Mouse (Mus musculus) hindbrain, embryonic 11.5 days (tissue): Measurements from ENCODE around the gene Omd. TPM values are rescaled to one million over a fixed set of nuclear protein-coding genes. Genes with fewer than 3 reads are reported as not detected.

Source experiments
- ATAC-seq: fragments of 200-750 bp; cut with Nextera tagmentation; 2 replicates; pipeline ENCODE4 v1.8.0; 2017; ENCODE audit warnings: mild to moderate bottlenecking, moderate TSS enrichment, moderate library complexity; ENCODE audit not compliant: low FRiP score
- DNase-seq: peaks from one replicate; pipeline ENCODE4 v3.0.0-alpha.2; 2015; ENCODE audit warnings: low spot score
- H3K27ac ChIP-seq: fragments of 300-500 bp; sonication (generic); 2 replicates; pipeline ENCODE4 v1.5.1; 2014; ENCODE audit warnings: mild to moderate bottlenecking, low read depth, low read length
- H3K27me3 ChIP-seq: fragments of 300-500 bp; sonication (generic); 2 replicates; pipeline ENCODE4 v1.6.1; 2014; ENCODE audit warnings: mild to moderate bottlenecking, low read length, moderate library complexity, mixed read lengths; ENCODE audit not compliant: control insufficient read depth, insufficient read depth
- H3K36me3 ChIP-seq: fragments of 300-500 bp; sonication (generic); 2 replicates; pipeline ENCODE4 v1.6.1; 2014; ENCODE audit warnings: mild to moderate bottlenecking, low read length, moderate library complexity, mixed read lengths; ENCODE audit not compliant: control insufficient read depth, insufficient read depth
- H3K4me1 ChIP-seq: fragments of 300-500 bp; sonication (generic); replicated peaks from 2 replicates; pipeline ENCODE4 v1.6.1; 2014; ENCODE audit warnings: low read length, mixed read lengths; ENCODE audit not compliant: control insufficient read depth, insufficient read depth
- H3K4me2 ChIP-seq: fragments of 300-500 bp; sonication (generic); replicated peaks from 2 replicates; pipeline ENCODE4 v1.6.1; 2014; ENCODE audit warnings: mild to moderate bottlenecking, low read depth, low read length
- H3K4me3 ChIP-seq: fragments of 300-500 bp; sonication (generic); 2 replicates; pipeline ENCODE4 v1.5.1; 2014; ENCODE audit warnings: low read depth, low read length
- H3K9ac ChIP-seq: fragments of 300-500 bp; sonication (generic); 2 replicates; pipeline ENCODE4 v1.6.1; 2014; ENCODE audit warnings: low read depth, low read length
- H3K9me3 ChIP-seq: fragments of 300-500 bp; sonication (generic); 2 replicates; pipeline ENCODE4 v1.6.1; 2016; ENCODE audit warnings: low read length; ENCODE audit not compliant: control insufficient read depth
- WGBS: fragments of 180-500 bp; shearing (Covaris S2); extraction: QIAGEN DNeasy Blood & Tissue Kit; methylation state at CpG from one replicate; pipeline ENCODE4 v1.1.7; 2014; 5-methylcytosine and 5-hydroxymethylcytosine counted together
- polyA plus RNA-seq: library from polyadenylated mRNA; unstranded; fragments of >200 nt; fragmentation: Nextera tagmentation; extraction: Ambion mirVana; gene quantifications from 2 replicates; pipeline ENCODE4 v1.2.1, GENCODE M21; 2014

Omd gene
- polyA plus RNA-seq, 1 experiment from 2014 or later = 1.1 TPM

- DNase-seq (no peak), ATAC-seq (no peak)
Measured at GRCm38 (mm10) chr13:49628167-49628566, 45.9 kb downstream of the Omd start.

GRCm38 (mm10) chr13:49629076-49629475 is 46.8 kb downstream of the Omd start:
- H3K4me3 ChIP-seq = no peak overlapping the region
- 92% methylated on average over 2 of the region's 2 CpGs for WGBS
- ATAC-seq (no peak), DNase-seq (no peak)
- no peaks in the 10 kb centered on the region for H3K36me3 ChIP-seq
- H3K9ac ChIP-seq = no peak overlapping the region
- H3K4me2 ChIP-seq = no peak overlapping the region
- no peak overlapping the region for H3K27ac ChIP-seq
- H3K9me3 ChIP-seq = no peaks in the 10 kb centered on the region
- no peaks in the 10 kb centered on the region for H3K27me3 ChIP-seq
- H3K4me1 ChIP-seq = no peaks in the 10 kb centered on the region

More at GRCm38 (mm10) chr13:49628167-49628566, 45.9 kb downstream of the Omd start:
- no peaks in the 10 kb centered on the region for H3K4me1 ChIP-seq
- no peak overlapping the region for H3K4me3 ChIP-seq
- H3K27me3 ChIP-seq = no peaks in the 10 kb centered on the region
- no peak overlapping the region for H3K9ac ChIP-seq
- no peak overlapping the region for H3K4me2 ChIP-seq
- no peak overlapping the region for H3K27ac ChIP-seq
- H3K9me3 ChIP-seq = no peaks in the 10 kb centered on the region
- H3K36me3 ChIP-seq = no peaks in the 10 kb centered on the region

DNA sequence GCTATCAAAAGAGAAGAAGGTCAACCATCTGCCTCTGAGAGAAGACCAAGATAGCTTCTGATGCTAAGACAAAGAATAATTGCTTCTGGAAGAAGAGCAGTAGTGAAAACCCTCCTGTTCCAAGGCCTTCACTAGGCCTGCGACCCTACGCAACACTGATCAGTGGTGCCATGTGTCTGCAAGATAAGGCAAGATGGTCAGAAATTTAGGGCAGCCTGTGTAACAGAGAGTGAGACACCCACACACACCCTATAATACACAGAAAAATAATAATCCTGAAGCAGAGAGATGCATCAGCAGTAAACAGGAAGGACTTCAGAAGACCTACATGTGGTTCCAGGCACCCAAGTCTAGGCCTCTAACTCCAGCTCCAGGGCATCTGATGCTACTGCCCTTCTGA is 57.7 kb downstream of the Omd start:
- Histone ChIP-seq H3K4me3 (no peak overlapping the region), H3K9ac (no peak overlapping the region), H3K4me2 (no peak overlapping the region), H3K27me3 (no peaks in the 10 kb centered on the region), H3K9me3 (no peaks in the 10 kb centered on the region), H3K36me3 (no peaks in the 10 kb centered on the region), H3K27ac (no peak overlapping the region), H3K4me1 (no peaks in the 10 kb centered on the region)
- WGBS = 94% methylated on average over 2 of the region's 2 CpGs
- DNase-seq = no peak
- no peak for ATAC-seq

Other genes starting within 250 kb of the Omd start
- gene Bicd2, start 240.9 kb upstream of the Omd start, polyA plus RNA-seq = 26.9 and 29.5 TPM in 2 replicates
- 14.1 and 14.6 TPM in 2 replicates for gene Ippk, start 161.2 kb upstream of the Omd start, polyA plus RNA-seq
- 0.65 and 0.71 TPM in 2 replicates for gene Tes3-ps, start 89.1 kb upstream of the Omd start, polyA plus RNA-seq
- gene Ecm2, start 77.7 kb upstream of the Omd start, polyA plus RNA-seq = 1.1 and 1.2 TPM in 2 replicates
- gene Aspn, start 38.0 kb upstream of the Omd start, polyA plus RNA-seq = 0.10 and 0.26 TPM in 2 replicates
- 14.1 and 14.6 TPM in 2 replicates for gene Ogn, start 25.6 kb downstream of the Omd start, polyA plus RNA-seq
- 34.2 and 38.3 TPM in 2 replicates for gene Cenpp, start 70.3 kb downstream of the Omd start, polyA plus RNA-seq
- 23.7 and 27.8 TPM in 2 replicates for gene Nol8, start 70.6 kb downstream of the Omd start, polyA plus RNA-seq
- gene Iars, start 99.6 kb downstream of the Omd start, polyA plus RNA-seq = 100 and 111 TPM in 2 replicates
- not detected in 2 replicates for gene Gm30302, start 216.5 kb downstream of the Omd start, polyA plus RNA-seq